Mouse (Mus musculus) MEL (cell line): ENCODE results near the gene Lat2.

ENCODE experiments used
- CHD1 ChIP-seq: IDR thresholded peaks from 2 replicates; pipeline ENCODE4 v1.6.1; 2012; ENCODE audit warnings: low read depth, mild to moderate bottlenecking, inconsistent platforms, low read length, improper control_type of control experiment
- CTCF ChIP-seq, 3 experiments: IDR thresholded peaks in 2 of 3; conservative IDR thresholded peaks in 1 of 3; 2 replicates each; pipeline ENCODE4 v1.5.1; 2011 to 2012; ENCODE audit warnings: low read length in 3 of 3, low read depth in 2 of 3, mild to moderate bottlenecking in 2 of 3, improper control_type of control experiment in 1 of 3, inconsistent platforms in 1 of 3, mixed read lengths in 1 of 3, moderate library complexity in 1 of 3; ENCODE audit not compliant: control insufficient read depth in 1 of 3, insufficient read depth in 1 of 3, poor library complexity in 1 of 3, severe bottlenecking in 1 of 3
- E2F4 ChIP-seq: IDR thresholded peaks from 2 replicates; pipeline ENCODE4 v1.6.1; 2011; ENCODE audit warnings: low read depth, low read length, improper control_type of control experiment, borderline replicate concordance
- KAT2A ChIP-seq: conservative IDR thresholded peaks from 2 replicates; pipeline ENCODE4 v1.6.1; 2012; ENCODE audit warnings: low read depth, low read length, improper control_type of control experiment, inconsistent platforms
- MXI1 ChIP-seq: IDR thresholded peaks from 2 replicates; pipeline ENCODE4 v1.6.1; 2011; ENCODE audit warnings: mild to moderate bottlenecking, low read depth, low read length, improper control_type of control experiment
- POLR2A ChIP-seq, 2 experiments: IDR thresholded peaks; 2 replicates each; pipeline ENCODE4 v1.6.1; 2011 to 2012; ENCODE audit warnings: low read length in 2 of 2, mild to moderate bottlenecking in 2 of 2, control low read depth in 1 of 2, improper control_type of control experiment in 1 of 2, low read depth in 1 of 2, moderate library complexity in 1 of 2; ENCODE audit not compliant: control insufficient read depth in 1 of 2, insufficient read depth in 1 of 2, poor library complexity in 1 of 2
- POLR2AphosphoS5 ChIP-seq: IDR thresholded peaks from 2 replicates; pipeline ENCODE4 v1.6.1; 2012; ENCODE audit warnings: low read depth, borderline replicate concordance, mild to moderate bottlenecking, inconsistent platforms, low read length, moderate library complexity, mixed read lengths
- TAL1 ChIP-seq: IDR thresholded peaks from 2 replicates; pipeline ENCODE4 v1.6.1; 2012; ENCODE audit warnings: mild to moderate bottlenecking, inconsistent platforms, low read length, moderate library complexity, mixed read lengths

- TF ChIP-seq POLR2A (IDR thresholded peaks at IDR 0.05; ENCODE audit: control insufficient read depth in 1 of 2, insufficient read depth in 1 of 2, low read depth in 1 of 2, low read length in 2 of 2, poor library complexity in 1 of 2): no peak
- no peak for TF ChIP-seq POLR2AphosphoS5
- TF ChIP-seq TAL1: no peak
- no peak for TF ChIP-seq CTCF (IDR thresholded peaks at IDR 0.05 in 2 of 3, conservative IDR thresholded peaks at IDR 0.05 in 1 of 3; ENCODE audit: control insufficient read depth in 1 of 3, insufficient read depth in 1 of 3, low read depth in 2 of 3, low read length in 3 of 3, poor library complexity in 1 of 3, severe bottlenecking in 1 of 3)
- TF ChIP-seq E2F4: no peak
- peak; percentile 68 for TF ChIP-seq MXI1
- no peak for TF ChIP-seq KAT2A
- no peak for TF ChIP-seq CHD1
These were observed 23.1 kb upstream of the Lat2 start for GRCm38 (mm10) chr5:134637820-134638367.
